Mouse (Mus musculus) stomach, postnatal 0 days (tissue): ENCODE data around the gene 4930503B20Rik.

Experiments
- CTCF ChIP-seq: IDR thresholded peaks from 2 replicates; pipeline ENCODE4 v1.5.1; 2016; ENCODE audit warnings: antibody characterized with exemption, low read depth, mild to moderate bottlenecking, moderate library complexity
- EP300 ChIP-seq: optimal IDR thresholded peaks from 2 replicates; pipeline ENCODE3; 2016; ENCODE audit warnings: antibody characterized with exemption

- TF ChIP-seq EP300 = no peak
- no peak for TF ChIP-seq CTCF
These were observed 34.4 kb downstream of the 4930503B20Rik start for GRCm38 (mm10) chr3:146616533-146617283.
